Mouse (Mus musculus) heart, adult 2 months (tissue): Measurements from ENCODE around the gene Xab2.

Source experiments
- CTCF ChIP-seq: fragments of 200-600 bp; IDR thresholded peaks from 2 replicates; pipeline ENCODE4 v1.8.1; 2022; ENCODE audit warnings: antibody characterized with exemption, mild to moderate bottlenecking, moderate library complexity
- EP300 ChIP-seq: fragments of 200-500 bp; IDR thresholded peaks from 2 replicates; pipeline ENCODE4 v1.6.1; 2011; ENCODE audit warnings: low read depth, low read length, control low read depth; ENCODE audit not compliant: insufficient read depth
- POLR2A ChIP-seq: fragments of 200-500 bp; IDR thresholded peaks from 2 replicates; pipeline ENCODE4 v1.6.1; 2011; ENCODE audit warnings: mild to moderate bottlenecking, low read depth, low read length, control low read depth; ENCODE audit not compliant: insufficient read depth

DNA sequence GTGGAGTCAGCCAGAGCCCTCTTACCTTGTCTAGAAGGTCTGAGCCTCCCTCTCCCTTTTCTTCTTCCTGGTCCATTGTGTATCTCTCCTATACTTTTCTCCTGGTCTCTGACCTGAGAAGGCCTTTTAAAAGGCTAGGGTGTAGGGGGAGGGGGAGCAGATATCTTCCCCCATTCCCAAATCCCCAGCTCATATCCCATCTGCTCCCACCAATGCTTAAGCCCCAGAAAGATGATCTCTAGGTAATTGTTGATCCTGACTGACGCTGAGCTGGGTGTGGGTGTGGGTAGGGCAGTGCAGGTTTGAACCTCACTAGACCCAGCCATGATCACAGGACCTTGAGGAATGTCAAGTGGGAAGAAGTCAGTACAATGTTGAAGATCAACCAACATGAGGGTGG, 4.3 kb upstream of the Xab2 start, which contains the start of gene Pcp2:
- no peak for TF ChIP-seq CTCF
- TF ChIP-seq POLR2A = no peak
- no peak for TF ChIP-seq EP300
